Mouse (Mus musculus) midbrain, embryonic 11.5 days (tissue): ENCODE measurements around the gene Ttc5. TPM values are rescaled to one million over a fixed set of nuclear protein-coding genes. Genes with fewer than 3 reads are reported as not detected.
"Not testable (repeated sequence)": the region's sequence is repeated elsewhere in the genome, so short reads cannot be mapped to it uniquely, and the experiment has no call there.

Source experiments
- ATAC-seq: fragments of 200-750 bp; cut with Nextera tagmentation; 2 replicates; pipeline ENCODE4 v1.8.0; 2017; ENCODE audit warnings: moderate TSS enrichment, moderate library complexity; ENCODE audit not compliant: low FRiP score
- DNase-seq: peaks from one replicate; pipeline ENCODE4 v3.0.0; 2015; ENCODE audit warnings: low spot score; ENCODE audit errors: missing footprints
- H3K27ac ChIP-seq: fragments of 300-500 bp; sonication (generic); 2 replicates; pipeline ENCODE4 v1.5.1; 2014; ENCODE audit warnings: low read depth, low read length
- H3K27me3 ChIP-seq: fragments of 300-500 bp; sonication (generic); 2 replicates; pipeline ENCODE4 v1.6.1; 2014; ENCODE audit warnings: mild to moderate bottlenecking, low read length, moderate library complexity, mixed read lengths; ENCODE audit not compliant: control insufficient read depth, insufficient read depth
- H3K36me3 ChIP-seq: fragments of 300-500 bp; sonication (generic); 2 replicates; pipeline ENCODE4 v1.6.1; 2014; ENCODE audit warnings: mild to moderate bottlenecking, low read length, moderate library complexity, mixed read lengths; ENCODE audit not compliant: control insufficient read depth, insufficient read depth
- H3K4me1 ChIP-seq: fragments of 300-500 bp; sonication (generic); 2 replicates; pipeline ENCODE4 v1.6.1; 2014; ENCODE audit warnings: low read length; ENCODE audit not compliant: control insufficient read depth, insufficient read depth
- H3K4me2 ChIP-seq: fragments of 300-500 bp; sonication (generic); 2 replicates; pipeline ENCODE4 v1.6.1; 2014; ENCODE audit warnings: mild to moderate bottlenecking, moderate library complexity
- H3K4me3 ChIP-seq: fragments of 300-500 bp; sonication (generic); 2 replicates; pipeline ENCODE4 v1.5.1; 2014; ENCODE audit warnings: low read depth, low read length
- H3K9ac ChIP-seq: fragments of 300-500 bp; sonication (generic); 2 replicates; pipeline ENCODE4 v1.6.1; 2014; ENCODE audit warnings: low read length
- H3K9me3 ChIP-seq: fragments of 300-500 bp; sonication (generic); 2 replicates; pipeline ENCODE4 v1.6.1; 2016; ENCODE audit warnings: low read length; ENCODE audit not compliant: control insufficient read depth
- WGBS: fragments of 180-500 bp; shearing (Covaris S2); extraction: QIAGEN DNeasy Blood & Tissue Kit; methylation state at CpG from one replicate; pipeline ENCODE4 v1.1.7; 2014; 5-methylcytosine and 5-hydroxymethylcytosine counted together
- polyA plus RNA-seq: library from polyadenylated mRNA; unstranded; fragments of >200 nt; fragmentation: Nextera tagmentation; extraction: Ambion mirVana; gene quantifications from 2 replicates; pipeline ENCODE4 v1.2.1, GENCODE M21; 2014

Ttc5 gene
- polyA plus RNA-seq, 1 experiment from 2014 or later: 102 TPM

DNA sequence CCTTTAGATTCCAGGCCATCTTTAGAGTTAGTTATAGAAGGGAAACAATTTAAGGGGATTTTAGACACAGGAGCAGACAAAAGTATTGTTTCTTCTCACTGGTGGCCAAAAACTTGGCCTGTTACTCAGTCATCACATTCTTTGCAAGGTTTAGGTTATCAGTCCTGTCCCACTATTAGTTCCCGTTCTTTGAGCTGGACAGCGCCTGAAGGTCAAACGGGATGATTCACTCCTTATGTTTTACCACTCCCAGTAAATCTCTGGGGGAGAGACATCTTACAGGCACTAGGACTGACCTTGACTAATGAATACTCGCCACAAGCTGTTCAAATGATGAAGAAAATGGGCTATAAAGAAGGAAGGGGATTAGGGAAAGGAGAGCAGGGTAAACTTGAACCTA, 62.9 kb downstream of the Ttc5 start:
- ATAC-seq, H3K4me1 ChIP-seq, H3K4me3 ChIP-seq, DNase-seq, H3K36me3 ChIP-seq, H3K27me3 ChIP-seq, H3K4me2 ChIP-seq, H3K27ac ChIP-seq, H3K9ac ChIP-seq, H3K9me3 ChIP-seq: not testable (repeated sequence)
- WGBS: 70% methylated on average over 3 of the region's 4 CpGs

DNA sequence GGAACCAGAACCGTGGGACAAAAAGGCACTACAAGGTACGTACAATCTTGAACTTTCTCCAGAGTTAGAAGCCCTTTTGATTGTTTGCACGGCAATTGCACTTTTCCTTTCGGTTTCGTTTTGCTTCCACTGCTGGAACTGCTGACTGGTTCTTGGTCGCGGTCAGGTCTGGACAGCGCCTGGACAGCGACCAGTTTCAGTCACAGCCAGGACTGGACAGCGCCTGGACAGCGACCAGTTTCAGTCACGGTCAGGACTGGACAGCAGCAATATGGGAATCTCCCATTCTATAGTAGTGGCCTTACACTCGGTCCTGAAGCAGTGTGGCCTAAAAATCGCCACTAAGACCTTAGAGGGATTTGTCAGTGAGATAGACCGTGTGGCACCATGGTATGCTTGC, 65.4 kb downstream of the Ttc5 start:
- H3K4me1 ChIP-seq, H3K27me3 ChIP-seq, H3K4me3 ChIP-seq, H3K27ac ChIP-seq, H3K9ac ChIP-seq, H3K4me2 ChIP-seq, DNase-seq, ATAC-seq, H3K36me3 ChIP-seq, H3K9me3 ChIP-seq: not testable (repeated sequence)
- 90% methylated on average over 14 of the region's 15 CpGs for WGBS

Other genes with a start within 250 kb of the Ttc5 start
- gene Olfr744, start 170.6 kb downstream of the Ttc5 start, polyA plus RNA-seq: not detected in 2 replicates
- not detected in 2 replicates for gene Olfr745, start 146.1 kb downstream of the Ttc5 start, polyA plus RNA-seq
- not detected in 2 replicates for gene Olfr746, start 138.4 kb downstream of the Ttc5 start, polyA plus RNA-seq
- gene Olfr747, start 92.3 kb downstream of the Ttc5 start, polyA plus RNA-seq: not detected in 2 replicates
- gene Olfr748, start 78.1 kb downstream of the Ttc5 start, polyA plus RNA-seq: not detected in 2 replicates
- not detected in 2 replicates for gene Olfr749, start 40.4 kb downstream of the Ttc5 start, polyA plus RNA-seq
- gene Ccnb1ip1, start 22.2 kb upstream of the Ttc5 start, polyA plus RNA-seq: not detected in 2 replicates
- 61.9 and 65.5 TPM in 2 replicates for gene Parp2, start 22.3 kb upstream of the Ttc5 start, polyA plus RNA-seq
- 4.9 and 5.5 TPM in 2 replicates for gene Tep1, start 85.0 kb upstream of the Ttc5 start, polyA plus RNA-seq
- gene Klhl33, start 112.0 kb upstream of the Ttc5 start, polyA plus RNA-seq: 0.15 and 0.25 TPM in 2 replicates
- 157 and 165 TPM in 2 replicates for gene Osgep, start 139.4 kb upstream of the Ttc5 start, polyA plus RNA-seq
- gene Apex1, start 139.4 kb upstream of the Ttc5 start, polyA plus RNA-seq: 401 and 413 TPM in 2 replicates
- 48.4 and 59.0 TPM in 2 replicates for gene Pip4p1, start 145.3 kb upstream of the Ttc5 start, polyA plus RNA-seq
- 73.6 and 76.3 TPM in 2 replicates for gene Pnp, start 145.6 kb upstream of the Ttc5 start, polyA plus RNA-seq
- not detected in 2 replicates for gene Gm49342, start 159.0 kb upstream of the Ttc5 start, polyA plus RNA-seq
- 0.55 and 0.57 TPM in 2 replicates for gene Pnp2, start 170.5 kb upstream of the Ttc5 start, polyA plus RNA-seq
- gene Rnase10, start 222.2 kb upstream of the Ttc5 start, polyA plus RNA-seq: not detected in 2 replicates